Mouse (Mus musculus) liver, embryonic 14.5 days (tissue): ENCODE results near the gene Rhoj. TPM values are rescaled to one million over a fixed set of nuclear protein-coding genes. Genes with fewer than 3 reads are reported as not detected.
A peak's percentile ranks its signal among the peaks of the same experiment; 100 is the strongest.

Source experiments
- ATAC-seq: fragments of 200-750 bp; cut with Nextera tagmentation; 2 replicates; pipeline ENCODE4 v1.8.0; 2017; ENCODE audit warnings: moderate number of reproducible peaks, mild to moderate bottlenecking, moderate library complexity; ENCODE audit not compliant: insufficient read depth
- DNase-seq, 3 experiments: peaks; one replicate each; pipeline ENCODE4 v3.0.0-alpha.2; 2012 to 2013; ENCODE audit warnings: low read depth in 3 of 3, low spot score in 3 of 3
- H3K27ac ChIP-seq: fragments of 300-500 bp; sonication (generic); 2 replicates; pipeline ENCODE4 v1.5.1; 2014; ENCODE audit warnings: moderate library complexity, mild to moderate bottlenecking, control low read depth, inconsistent platforms
- H3K27me3 ChIP-seq: fragments of 300-500 bp; sonication (generic); 2 replicates; pipeline ENCODE4 v1.6.1; 2014; ENCODE audit warnings: mild to moderate bottlenecking, low read length, moderate library complexity; ENCODE audit not compliant: control insufficient read depth, insufficient read depth
- H3K36me3 ChIP-seq: fragments of 300-500 bp; sonication (generic); replicated peaks from 2 replicates; pipeline ENCODE4 v1.6.1; 2014; ENCODE audit warnings: low read depth; ENCODE audit not compliant: control insufficient read depth, insufficient read depth
- H3K4me1 ChIP-seq, 2 experiments: fragments of 200-500 bp in 1 of 2; fragments of 300-500 bp in 1 of 2; sonication (generic) in 1 of 2; replicated peaks; 2 replicates each; pipeline ENCODE4 v1.6.1; 2012 to 2014; ENCODE audit warnings: antibody characterized with exemption in 1 of 2, inconsistent platforms in 1 of 2, low read length in 1 of 2; ENCODE audit not compliant: control insufficient read depth in 2 of 2, insufficient read depth in 2 of 2
- H3K4me2 ChIP-seq: fragments of 300-500 bp; sonication (generic); 2 replicates; pipeline ENCODE4 v1.6.1; 2014; ENCODE audit warnings: low read depth, mild to moderate bottlenecking, control low read depth, moderate library complexity
- H3K4me3 ChIP-seq, 2 experiments: fragments of 200-500 bp in 1 of 2; fragments of 300-500 bp in 1 of 2; sonication (generic) in 1 of 2; 2 replicates each; pipeline ENCODE4 v1.5.1; 2012 to 2014; ENCODE audit warnings: low read depth in 2 of 2, low read length in 2 of 2, mild to moderate bottlenecking in 2 of 2, control low read depth in 1 of 2, inconsistent platforms in 1 of 2, moderate library complexity in 1 of 2; ENCODE audit not compliant: insufficient read depth in 1 of 2
- H3K9ac ChIP-seq: fragments of 300-500 bp; sonication (generic); replicated peaks from 2 replicates; pipeline ENCODE4 v1.6.1; 2014; ENCODE audit warnings: mild to moderate bottlenecking, control low read depth, moderate library complexity
- H3K9me3 ChIP-seq: fragments of 300-500 bp; sonication (generic); 2 replicates; pipeline ENCODE4 v1.6.1; 2016; ENCODE audit warnings: low read length, mixed read lengths; ENCODE audit not compliant: control insufficient read depth
- CTCF ChIP-seq: IDR thresholded peaks from 2 replicates; pipeline ENCODE4 v1.5.1; 2016; ENCODE audit warnings: antibody characterized with exemption, low read depth, control low read depth
- EP300 ChIP-seq: IDR thresholded peaks from 2 replicates; pipeline ENCODE4 v1.6.1; 2016; ENCODE audit warnings: antibody characterized with exemption, low read depth
- WGBS: fragments of 180-500 bp; shearing (Covaris S2); extraction: QIAGEN DNeasy Blood & Tissue Kit; methylation state at CpG from one replicate; pipeline ENCODE4 v1.1.7; 2014; ENCODE audit not compliant: insufficient replicate concordance; 5-methylcytosine and 5-hydroxymethylcytosine counted together
- polyA plus RNA-seq, 2 experiments: library from polyadenylated mRNA; depleted of rRNA in 1 of 2; stranded (reverse) in 1 of 2; unstranded in 1 of 2; fragments of >200 nt; fragmentation: Nextera tagmentation in 1 of 2; extraction: Ambion mirVana in 1 of 2; gene quantifications; 2 replicates each; pipeline versions ENCODE4 v1.2.1 to v1.2.3; 2012 to 2014

Gene Rhoj
- polyA plus RNA-seq (2012; rRNA removed), result 3.1 and 3.4 TPM in 2 replicates
- polyA plus RNA-seq (2014; fragmentation: Nextera tagmentation; extraction: Ambion mirVana), result 4.4 and 4.7 TPM in 2 replicates

DNA sequence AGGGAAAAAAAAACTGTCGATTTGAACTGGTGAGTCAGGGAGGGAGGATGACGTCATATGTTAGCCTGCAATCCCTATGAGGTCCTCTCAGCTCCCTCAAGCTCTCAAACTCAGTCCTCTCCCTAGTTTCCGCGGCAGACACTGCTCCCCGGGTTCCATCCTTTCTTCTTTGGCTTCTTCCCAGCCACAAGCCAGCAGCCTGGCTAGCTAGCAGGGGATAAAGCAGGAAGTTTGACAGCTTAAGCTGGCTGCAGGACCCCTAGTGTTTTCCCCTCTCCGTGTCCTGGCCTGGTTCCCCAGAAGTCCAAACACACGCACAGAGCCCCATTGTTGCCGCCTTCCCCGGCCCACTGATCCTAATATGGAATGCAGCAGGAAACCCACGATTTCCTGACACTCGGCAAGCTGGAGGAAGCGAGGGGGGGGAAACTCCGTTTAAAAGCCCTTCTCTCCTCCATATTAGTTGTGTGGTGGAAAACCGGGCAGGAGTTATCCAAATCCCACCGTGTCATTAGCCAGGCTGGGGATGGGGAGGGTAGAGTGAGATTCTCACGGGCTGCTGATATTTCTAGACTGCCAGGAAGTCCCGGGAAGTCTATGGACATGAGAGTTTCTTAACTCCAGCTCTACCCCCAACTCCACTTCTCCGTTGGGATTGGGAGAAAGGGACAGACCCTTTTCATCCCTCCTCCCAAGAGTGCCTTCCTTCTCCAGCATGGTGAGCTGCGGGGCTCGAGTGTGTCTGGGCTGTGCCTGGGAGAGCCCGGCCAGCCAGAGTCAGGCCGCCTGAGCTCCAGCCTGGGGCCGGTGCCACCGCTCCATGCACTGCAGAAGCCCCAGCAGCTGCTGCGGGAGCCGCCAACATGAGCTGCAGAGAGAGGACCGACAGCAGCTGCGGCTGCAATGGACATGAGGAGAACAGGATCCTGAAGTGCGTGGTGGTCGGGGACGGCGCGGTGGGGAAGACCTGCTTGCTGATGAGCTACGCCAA, at the start of gene Rhoj:
Rhoj (plus strand) TSS at position 362 of the 991 bp plus-strand sequence.
- WGBS, result 1% methylated on average over 34 of the region's 34 CpGs
- Histone ChIP-seq H3K27me3 (peaks cover 7% of the 10 kb centered on the region), H3K9ac (no peak within 1 kb of the TSS), H3K36me3 (no peaks in the 10 kb centered on the region), H3K4me1 (no peaks in the 10 kb centered on the region), H3K4me3 (peak within 1 kb of the TSS; percentile 32 to 41), H3K4me2 (peak within 1 kb of the TSS; percentile 45), H3K27ac (no peak within 1 kb of the TSS), H3K9me3 (no peaks in the 10 kb centered on the region)
- TF ChIP-seq CTCF (no peak), EP300 (no peak)
- DNase-seq (no peak), ATAC-seq (peak; percentile 53)

DNA sequence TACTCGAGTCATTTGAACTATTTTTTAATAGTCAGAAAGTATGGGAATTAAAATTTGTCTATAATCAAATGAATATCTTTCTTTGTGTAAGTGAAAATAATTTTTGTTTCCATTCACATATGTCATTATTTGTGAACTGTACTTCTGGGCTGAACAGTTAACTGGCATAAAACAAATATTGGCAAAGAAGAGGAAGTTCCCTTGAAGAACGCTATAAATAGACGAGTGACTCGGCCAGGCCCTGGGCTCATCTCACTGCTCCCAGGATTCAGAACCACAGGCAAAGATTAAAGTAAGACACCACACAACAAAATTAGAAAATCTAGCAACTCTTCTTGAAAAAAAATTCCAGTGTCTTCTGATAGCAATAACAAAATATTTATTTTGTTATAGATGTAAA, 36.4 kb upstream of the Rhoj start:
- no peak overlapping the region for H3K4me3 ChIP-seq
- TF ChIP-seq CTCF (no peak), EP300 (no peak)

DNA sequence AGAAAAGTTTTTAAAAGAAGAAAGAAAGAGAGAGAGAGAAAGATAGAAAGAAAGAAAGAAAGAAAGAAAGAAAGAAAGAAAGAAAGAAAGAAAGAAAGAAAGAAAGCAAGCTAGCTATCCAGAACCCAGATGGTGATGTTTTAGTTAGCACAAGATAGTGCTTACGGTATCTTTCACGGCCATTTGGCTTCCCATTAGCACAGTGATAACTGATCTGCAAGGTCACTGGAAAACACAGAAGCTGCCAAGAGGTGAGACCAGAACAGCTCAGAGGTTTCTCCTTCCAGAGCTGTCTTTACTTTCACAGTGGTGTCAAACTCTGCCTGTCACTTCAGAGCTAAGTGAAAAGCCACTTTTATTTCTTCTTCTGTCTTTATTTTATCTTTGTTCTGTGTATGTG, 32.4 kb upstream of the Rhoj start:
- Histone ChIP-seq H3K27me3 (no peaks in the 10 kb centered on the region), H3K36me3 (no peaks in the 10 kb centered on the region), H3K9ac (no peak overlapping the region), H3K4me3 (no peak overlapping the region), H3K4me1 (no peaks in the 10 kb centered on the region), H3K4me2 (no peak overlapping the region), H3K9me3 (no peaks in the 10 kb centered on the region), H3K27ac (no peak overlapping the region)
- WGBS, result 53% methylated on average over 2 of the region's 2 CpGs
- TF ChIP-seq CTCF (no peak), EP300 (no peak)
- DNase-seq (no peak), ATAC-seq (no peak)

More for the DNA sequence above, 36.4 kb upstream of the Rhoj start:
- no peak for ATAC-seq
- H3K9ac ChIP-seq, result no peak overlapping the region
- H3K9me3 ChIP-seq, result no peaks in the 10 kb centered on the region
- H3K4me1 ChIP-seq, result no peaks in the 10 kb centered on the region
- 13% methylated on average over 4 of the region's 4 CpGs for WGBS
- no peak overlapping the region for H3K27ac ChIP-seq
- no peaks in the 10 kb centered on the region for H3K36me3 ChIP-seq
- DNase-seq, result no peak
- no peak overlapping the region for H3K4me2 ChIP-seq
- no peaks in the 10 kb centered on the region for H3K27me3 ChIP-seq

DNA sequence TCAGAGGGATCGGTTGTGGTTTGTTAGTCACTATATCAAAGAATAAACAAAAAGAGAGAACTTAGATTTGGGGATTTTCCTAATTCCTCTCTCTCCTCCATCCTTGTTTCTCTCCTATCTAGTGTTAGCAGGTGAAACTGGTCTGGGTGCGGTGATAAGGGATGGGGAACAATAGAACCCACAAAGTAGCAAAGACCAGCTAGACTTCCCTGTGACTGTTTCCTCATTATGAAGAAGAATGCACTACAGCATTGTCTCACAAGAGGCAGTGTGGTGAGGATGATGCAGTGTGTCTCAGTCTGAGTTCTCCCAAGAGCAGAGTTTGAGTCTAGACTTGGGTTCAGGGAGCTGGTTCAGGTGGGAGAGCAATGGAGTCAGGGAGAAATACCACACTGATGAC, 30.7 kb upstream of the Rhoj start:
- Histone ChIP-seq H3K4me3 (no peak overlapping the region), H3K27me3 (no peaks in the 10 kb centered on the region), H3K9ac (no peak overlapping the region), H3K4me2 (no peak overlapping the region), H3K9me3 (no peaks in the 10 kb centered on the region), H3K36me3 (no peaks in the 10 kb centered on the region), H3K4me1 (no peaks in the 10 kb centered on the region), H3K27ac (no peak overlapping the region)
- DNase-seq (no peak), ATAC-seq (no peak)
- WGBS, result 37% methylated on average over 2 of the region's 2 CpGs
- TF ChIP-seq EP300 (no peak), CTCF (no peak)

DNA sequence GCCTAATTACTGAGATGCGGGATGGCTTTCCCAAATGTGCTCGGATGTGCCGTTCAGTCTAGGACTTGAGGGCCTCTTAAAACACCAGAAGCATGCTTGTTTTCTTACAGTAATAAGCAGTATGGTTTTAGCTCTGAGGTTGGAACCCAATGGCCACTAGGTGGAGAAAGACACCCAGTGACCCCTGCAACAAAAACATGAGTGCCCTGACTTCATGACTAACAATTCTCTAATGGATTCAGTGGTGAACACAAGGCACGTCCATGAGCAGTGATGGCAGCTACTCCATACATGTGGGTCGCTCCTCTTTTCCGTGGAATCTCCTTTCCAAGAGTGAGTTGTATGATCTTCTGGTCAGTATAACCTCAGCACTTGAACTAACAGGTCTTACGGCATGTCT, 27.6 kb upstream of the Rhoj start:
- no peaks in the 10 kb centered on the region for H3K36me3 ChIP-seq
- H3K27ac ChIP-seq, result no peak overlapping the region
- TF ChIP-seq CTCF (peak; percentile 42), EP300 (no peak)
- H3K4me2 ChIP-seq, result no peak overlapping the region
- ATAC-seq, result no peak
- H3K9me3 ChIP-seq, result no peaks in the 10 kb centered on the region
- H3K27me3 ChIP-seq, result no peaks in the 10 kb centered on the region
- no peak overlapping the region for H3K9ac ChIP-seq
- no peak overlapping the region for H3K4me3 ChIP-seq
- 47% methylated on average over 7 of the region's 7 CpGs for WGBS
- H3K4me1 ChIP-seq, result peaks cover 0 to 6% of the 10 kb centered on the region in 2 experiments; a peak in 2 of 4 replicates
- no peak for DNase-seq
